Mouse (Mus musculus) erythroblast, embryonic 14.5 days (primary cell): ENCODE measurements around the gene Ercc6. TPM values are rescaled to one million over a fixed set of nuclear protein-coding genes. Genes with fewer than 3 reads are reported as not detected.

ENCODE experiments used
- H3K27me3 ChIP-seq: 2 replicates; pipeline ENCODE4 v1.6.1; 2012; ENCODE audit warnings: inconsistent platforms; ENCODE audit not compliant: control insufficient read depth
- H3K36me3 ChIP-seq: 2 replicates; pipeline ENCODE4 v1.6.1; 2012; ENCODE audit warnings: mild to moderate bottlenecking, inconsistent platforms; ENCODE audit not compliant: control insufficient read depth
- H3K4me1 ChIP-seq: 2 replicates; pipeline ENCODE4 v1.6.1; 2012; ENCODE audit warnings: inconsistent platforms; ENCODE audit not compliant: control insufficient read depth
- H3K4me3 ChIP-seq: replicated peaks from 2 replicates; pipeline ENCODE3; 2012; ENCODE audit warnings: moderate library complexity, mild to moderate bottlenecking, inconsistent platforms
- H3K9me3 ChIP-seq: 2 replicates; pipeline ENCODE4 v1.6.1; 2012; ENCODE audit warnings: low read length, inconsistent platforms, mixed read lengths; ENCODE audit not compliant: control insufficient read depth
- GATA1 ChIP-seq: IDR thresholded peaks from 2 replicates; pipeline ENCODE4 v1.6.1; 2012; ENCODE audit warnings: low read length, inconsistent platforms, mixed read lengths
- TAL1 ChIP-seq: IDR thresholded peaks from 3 replicates; pipeline ENCODE4 v1.6.1; 2012; ENCODE audit warnings: low read length, inconsistent platforms, mixed read lengths
- polyA plus RNA-seq: library from polyadenylated mRNA; stranded (reverse); fragments of >175 nt; gene quantifications from 2 replicates; pipeline ENCODE4 v1.2.3, GENCODE M21; 2012

Gene Ercc6
- polyA plus RNA-seq, 1 experiment = 0.06 TPM

DNA sequence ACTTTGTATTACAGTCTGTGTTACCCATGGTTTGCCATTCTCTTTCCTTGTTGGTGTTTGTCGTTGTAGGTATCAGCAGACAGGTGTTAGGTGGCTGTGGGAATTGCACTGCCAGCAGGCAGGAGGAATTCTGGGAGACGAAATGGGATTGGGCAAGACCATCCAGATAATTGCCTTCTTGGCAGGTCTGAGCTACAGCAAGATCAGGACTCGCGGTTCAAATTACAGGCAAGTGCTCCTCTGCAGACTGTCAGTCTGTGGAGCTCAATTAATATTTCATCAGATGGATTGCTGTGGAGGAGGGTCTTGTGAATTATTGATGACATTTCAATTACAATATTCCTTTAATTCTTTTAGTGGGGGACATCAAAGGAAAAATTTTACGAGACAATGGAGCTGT is 33.4 kb downstream of the Ercc6 start:
- TF ChIP-seq GATA1 (no peak), TAL1 (no peak)

DNA sequence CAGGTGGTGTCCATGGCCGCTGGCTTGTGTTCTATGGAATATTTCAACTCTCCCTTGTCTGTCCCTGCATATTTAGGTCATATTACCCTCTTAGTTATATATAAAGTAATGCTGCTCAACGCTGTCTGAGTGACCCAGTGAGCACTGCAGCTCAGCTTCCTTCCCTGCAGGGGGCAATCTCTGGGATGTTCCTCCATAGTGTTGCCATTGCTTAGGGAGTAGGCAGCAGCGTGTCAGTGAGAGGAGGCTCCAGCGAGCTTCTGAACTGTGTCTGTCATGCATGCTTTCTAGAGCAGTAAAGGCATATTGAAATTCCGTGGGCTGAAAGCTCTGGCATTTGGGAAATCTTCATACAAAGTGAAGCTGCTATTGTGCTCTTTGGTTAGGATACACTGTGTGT is 38.5 kb downstream of the Ercc6 start:
- H3K27me3 ChIP-seq = no peaks in the 10 kb centered on the region
- TF ChIP-seq TAL1 (no peak), GATA1 (no peak)
- no peak overlapping the region for H3K4me3 ChIP-seq
- peaks cover 67% of the 10 kb centered on the region for H3K36me3 ChIP-seq
- H3K4me1 ChIP-seq = peaks cover 16% of the 10 kb centered on the region
- no peaks in the 10 kb centered on the region for H3K9me3 ChIP-seq

More for the DNA sequence above, 33.4 kb downstream of the Ercc6 start:
- Histone ChIP-seq H3K4me1 (no peaks in the 10 kb centered on the region), H3K9me3 (no peaks in the 10 kb centered on the region), H3K4me3 (no peak overlapping the region), H3K27me3 (no peaks in the 10 kb centered on the region), H3K36me3 (peaks cover 55% of the 10 kb centered on the region)

DNA sequence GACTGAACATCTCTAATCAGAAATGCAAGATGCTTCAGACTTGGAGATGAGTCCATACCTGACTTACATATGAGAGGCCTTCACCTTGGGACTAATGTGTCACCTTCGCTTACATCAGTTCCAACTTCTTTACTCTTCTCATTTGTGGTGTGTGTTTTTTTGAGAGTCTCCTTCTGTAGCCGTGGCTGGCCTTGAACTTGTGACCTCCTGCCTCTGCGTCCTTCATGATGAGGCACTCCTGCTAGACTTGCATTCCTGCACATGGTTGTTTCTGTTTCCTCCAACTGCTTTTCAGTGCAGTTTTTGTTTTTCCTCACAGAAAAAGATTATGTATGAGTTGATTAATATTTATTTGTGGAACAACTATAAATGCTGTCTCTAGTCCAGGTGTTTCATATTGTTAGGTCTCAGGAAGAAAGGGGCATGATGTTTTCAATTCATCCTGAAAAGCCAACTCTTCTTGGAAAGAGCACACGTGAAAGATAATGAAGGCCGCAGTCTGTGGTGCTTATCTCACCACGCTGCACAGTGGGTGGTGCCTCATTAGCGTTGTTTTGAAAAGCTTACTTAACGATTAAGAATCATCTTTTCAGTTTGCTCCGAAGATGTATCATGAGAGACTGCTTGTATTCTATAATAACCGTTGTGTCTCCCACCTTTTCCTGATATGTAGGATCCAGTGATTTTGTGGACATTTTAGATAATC is 40.0 kb downstream of the Ercc6 start:
- TF ChIP-seq TAL1 (no peak), GATA1 (no peak; the same call in 1 of the 2 replicates)
- no peaks in the 10 kb centered on the region for H3K27me3 ChIP-seq
- H3K4me3 ChIP-seq = no peak overlapping the region
- H3K36me3 ChIP-seq = peaks cover 71% of the 10 kb centered on the region
- H3K4me1 ChIP-seq = peaks cover 16% of the 10 kb centered on the region
- H3K9me3 ChIP-seq = no peaks in the 10 kb centered on the region

DNA sequence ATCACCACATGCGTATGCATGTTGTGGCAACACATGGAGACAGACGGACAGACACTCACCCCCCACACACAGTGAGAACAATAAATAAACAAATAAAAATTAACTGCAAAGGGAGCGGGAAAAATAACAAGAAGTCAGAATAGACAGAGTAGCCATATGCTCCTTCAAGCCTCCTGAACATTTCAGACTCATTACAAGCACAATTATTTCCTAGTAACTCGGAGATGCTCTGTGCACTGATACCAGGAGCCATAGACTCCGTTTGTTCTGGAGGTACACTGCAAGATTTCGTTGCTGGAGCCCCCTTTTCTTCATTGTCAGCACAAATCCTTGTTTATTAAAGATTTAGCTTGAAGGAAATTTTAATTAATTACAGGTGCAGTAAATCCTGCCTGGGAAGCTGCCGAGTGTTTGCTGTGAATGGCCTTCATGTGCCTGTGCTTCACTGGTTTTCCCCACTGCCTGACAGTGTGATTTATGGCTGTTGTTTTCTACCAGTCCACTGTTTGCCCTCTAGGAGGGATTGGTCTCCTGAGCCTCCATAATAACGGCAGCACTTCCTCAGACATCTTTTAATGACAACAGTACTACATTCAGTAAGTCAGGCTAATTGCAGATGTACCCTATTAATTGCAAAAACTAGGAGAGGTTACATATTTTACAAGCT is 41.7 kb downstream of the Ercc6 start:
- TF ChIP-seq GATA1 (no peak), TAL1 (no peak)
- peaks cover 70% of the 10 kb centered on the region for H3K36me3 ChIP-seq

GRCm38 (mm10) chr14:32561428-32561827 is 48.1 kb downstream of the Ercc6 start:
- Histone ChIP-seq H3K4me1 (no peaks in the 10 kb centered on the region), H3K36me3 (peaks cover 81% of the 10 kb centered on the region), H3K4me3 (no peak overlapping the region), H3K9me3 (no peaks in the 10 kb centered on the region), H3K27me3 (no peaks in the 10 kb centered on the region)
- TF ChIP-seq TAL1 (no peak), GATA1 (no peak)

More for the DNA sequence above, 41.7 kb downstream of the Ercc6 start:
- Histone ChIP-seq H3K27me3 (no peaks in the 10 kb centered on the region), H3K4me1 (peaks cover 16% of the 10 kb centered on the region), H3K9me3 (no peaks in the 10 kb centered on the region), H3K4me3 (no peak overlapping the region)

DNA sequence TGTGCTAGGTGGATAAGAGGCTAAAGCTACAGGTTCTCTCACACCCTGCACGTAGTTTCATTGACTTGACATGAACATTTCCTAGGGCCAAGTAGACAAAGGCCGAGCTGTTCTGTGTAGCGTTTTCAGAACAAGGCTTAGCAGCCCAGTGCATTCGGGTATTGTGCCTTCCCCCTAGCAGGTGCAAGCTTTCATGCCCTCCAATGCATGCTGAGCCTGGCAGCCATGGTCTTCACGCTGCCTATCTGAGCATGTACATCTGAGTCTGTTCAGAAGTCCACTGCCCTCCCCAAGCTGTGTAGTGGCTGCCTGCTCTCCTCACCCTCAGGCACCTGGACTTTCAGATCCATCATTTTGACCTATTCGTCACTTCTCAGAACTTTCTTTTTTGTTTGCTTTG is 50.3 kb downstream of the Ercc6 start:
- H3K4me3 ChIP-seq = no peak overlapping the region
- H3K27me3 ChIP-seq = no peaks in the 10 kb centered on the region
- peaks cover 80% of the 10 kb centered on the region for H3K36me3 ChIP-seq
- no peaks in the 10 kb centered on the region for H3K9me3 ChIP-seq
- TF ChIP-seq TAL1 = no peak
- no peak for TF ChIP-seq GATA1
- H3K4me1 ChIP-seq = no peaks in the 10 kb centered on the region

DNA sequence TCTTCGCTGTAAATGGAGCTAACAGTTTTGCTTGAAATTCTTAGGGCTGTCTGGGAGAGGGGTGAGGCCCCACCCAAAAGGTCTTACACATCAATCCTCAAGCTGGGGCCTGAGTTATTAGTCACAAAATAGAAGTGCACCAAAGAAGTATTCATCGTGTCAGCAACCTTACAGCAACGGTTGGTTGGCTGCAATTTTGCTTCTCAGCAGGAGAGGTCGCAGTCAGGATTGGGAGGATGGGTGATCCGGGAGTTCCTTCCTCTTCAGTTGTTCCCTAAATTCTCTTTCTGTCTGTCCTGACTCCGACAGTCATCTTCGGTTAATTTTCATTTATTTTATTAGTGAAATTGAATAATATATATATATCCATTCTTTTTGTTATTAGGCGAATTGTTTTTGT is 59.2 kb downstream of the Ercc6 start:
- H3K4me1 ChIP-seq = no peaks in the 10 kb centered on the region

DNA sequence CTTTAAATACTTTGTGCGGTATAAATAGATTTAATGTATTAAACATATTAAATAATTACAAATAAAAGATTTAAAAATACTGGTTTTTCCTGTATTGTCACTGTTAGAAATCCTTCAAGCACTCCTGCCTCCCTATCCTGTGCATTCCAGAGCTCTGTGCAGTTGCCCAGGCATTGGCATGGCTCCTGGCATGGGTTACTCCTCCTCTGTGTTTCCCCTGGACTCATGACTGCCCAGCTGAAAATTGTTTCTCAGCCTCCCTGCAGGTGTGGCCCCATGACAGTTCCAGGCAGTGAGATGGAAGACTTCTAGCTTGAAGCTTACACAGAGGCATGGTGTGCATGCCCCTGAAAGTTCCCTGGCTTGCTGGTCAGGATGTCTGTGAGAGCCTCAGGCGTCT is 65.1 kb downstream of the Ercc6 start:
- H3K4me3 ChIP-seq = no peak overlapping the region
- no peaks in the 10 kb centered on the region for H3K4me1 ChIP-seq
- TF ChIP-seq TAL1 (no peak), GATA1 (no peak)
- peaks cover 41% of the 10 kb centered on the region for H3K36me3 ChIP-seq
- H3K9me3 ChIP-seq = no peaks in the 10 kb centered on the region
- no peaks in the 10 kb centered on the region for H3K27me3 ChIP-seq

More for the DNA sequence above, 59.2 kb downstream of the Ercc6 start:
- Histone ChIP-seq H3K27me3 (no peaks in the 10 kb centered on the region), H3K36me3 (peaks cover 75% of the 10 kb centered on the region), H3K9me3 (no peaks in the 10 kb centered on the region), H3K4me3 (no peak overlapping the region)
- TF ChIP-seq GATA1 (no peak), TAL1 (no peak)

DNA sequence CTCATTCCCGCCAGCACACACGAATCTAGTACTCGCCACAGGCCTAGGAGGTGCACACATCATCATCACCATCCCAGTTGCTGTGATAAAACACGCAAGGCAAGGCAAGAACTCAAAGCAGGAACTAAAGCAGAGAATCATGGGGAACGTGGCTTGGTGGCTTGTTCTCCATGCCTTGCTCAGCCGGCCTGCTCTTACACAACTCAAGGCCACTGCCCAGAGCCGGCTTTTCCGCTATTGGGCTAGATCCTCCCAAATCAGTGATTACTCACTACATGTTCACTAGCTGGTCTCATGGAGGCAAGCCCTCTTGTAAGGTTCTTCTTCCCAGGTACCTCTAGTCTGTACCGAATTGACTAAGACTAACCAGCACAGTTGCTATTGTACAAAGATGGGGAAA is 70.4 kb downstream of the Ercc6 start:
- Histone ChIP-seq H3K27me3 (no peaks in the 10 kb centered on the region), H3K36me3 (peaks cover 3% of the 10 kb centered on the region)
- TF ChIP-seq GATA1 = no peak
- no peak for TF ChIP-seq TAL1

More for the DNA sequence above, 70.4 kb downstream of the Ercc6 start:
- no peak overlapping the region for H3K4me3 ChIP-seq
- no peaks in the 10 kb centered on the region for H3K9me3 ChIP-seq
- H3K4me1 ChIP-seq = no peaks in the 10 kb centered on the region
